Mouse (Mus musculus) hematopoietic stem cell, adult 5-6 weeks (primary cell): ENCODE measurements around the gene Mrpl46. TPM values are rescaled to one million over a fixed set of nuclear protein-coding genes. Genes with fewer than 3 reads are reported as not detected.

ENCODE experiments used
- total RNA-seq: library from RNA; stranded (forward); fragments of 172-1452, 232-1000 nt; gene quantifications from 2 replicates; pipeline ENCODE4 v1.2.3, GENCODE M21; 2017

Mrpl46 gene
- total RNA-seq, 1 experiment from 2014 or later, result 53.4 TPM

Other genes with a start within 250 kb of the Mrpl46 start
- gene Ntrk3, start 45.5 kb downstream of the Mrpl46 start, total RNA-seq, result not detected in 2 replicates
- 25.7 and 47.2 TPM in 2 replicates for gene Mrps11, start 412 bp downstream of the Mrpl46 start, total RNA-seq
- gene Det1, start 63.7 kb upstream of the Mrpl46 start, total RNA-seq, result 18.8 and 22.1 TPM in 2 replicates
- 29.8 and 33.3 TPM in 2 replicates for gene Aen, start 112.3 kb upstream of the Mrpl46 start, total RNA-seq
- 10.6 and 28.4 TPM in 2 replicates for gene Isg20, start 129.9 kb upstream of the Mrpl46 start, total RNA-seq